Mouse (Mus musculus): Measurements from ENCODE around the gene Pmm1.

Gene Pmm1

GRCm38 (mm10) chr15:81955414-81955813 lies 5.3 kb downstream of the Pmm1 start:
- no peak for DNase-seq

GRCm38 (mm10) chr15:81954716-81955115 lies 6.0 kb downstream of the Pmm1 start:
- DNase-seq: no peak

- DNase-seq: no peak
Observed at GRCm38 (mm10) chr15:81954151-81954583, 6.6 kb downstream of the Pmm1 start.

GRCm38 (mm10) chr15:81952310-81952709 lies 8.4 kb downstream of the Pmm1 start:
- no peak for DNase-seq

- DNase-seq: no peak
Observed at GRCm38 (mm10) chr15:81951159-81951558, 9.6 kb downstream of the Pmm1 start.

GRCm38 (mm10) chr15:81950716-81951115 lies 10.0 kb downstream of the Pmm1 start:
- no peak for DNase-seq

- DNase-seq: peak; percentile 48
Observed at GRCm38 (mm10) chr15:81949476-81950131, 11.1 kb downstream of the Pmm1 start.

- DNase-seq: no peak
Observed at GRCm38 (mm10) chr15:81949076-81949475, 11.7 kb downstream of the Pmm1 start.

- DNase-seq: no peak
Observed at GRCm38 (mm10) chr15:81943176-81943749, 17.5 kb downstream of the Pmm1 start.

GRCm38 (mm10) chr15:81941010-81941409 lies 19.7 kb downstream of the Pmm1 start:
- DNase-seq: no peak

GRCm38 (mm10) chr15:81940219-81940618 lies 20.5 kb downstream of the Pmm1 start:
- DNase-seq: no peak

- no peak for DNase-seq
Observed at GRCm38 (mm10) chr15:81939774-81940173, 21.0 kb downstream of the Pmm1 start.

GRCm38 (mm10) chr15:81939157-81939715 lies 21.5 kb downstream of the Pmm1 start:
- no peak for DNase-seq

- DNase-seq: no peak
Observed at GRCm38 (mm10) chr15:81938246-81938645, 22.5 kb downstream of the Pmm1 start.

GRCm38 (mm10) chr15:81937098-81937972 lies 23.4 kb downstream of the Pmm1 start:
- no peak for DNase-seq

- DNase-seq: peak; percentile 49
Observed at GRCm38 (mm10) chr15:81936679-81937078, 24.1 kb downstream of the Pmm1 start, which contains the start of gene Csdc2. TSS of gene Csdc2 (plus strand) at chr15:81936759.

GRCm38 (mm10) chr15:81935869-81936637 lies 24.7 kb downstream of the Pmm1 start:
- DNase-seq: no peak

GRCm38 (mm10) chr15:81933986-81934385 lies 26.7 kb downstream of the Pmm1 start:
- DNase-seq: no peak

- no peak for DNase-seq
Observed at GRCm38 (mm10) chr15:81932951-81933470, 27.7 kb downstream of the Pmm1 start.

GRCm38 (mm10) chr15:81928277-81928676 lies 32.5 kb downstream of the Pmm1 start:
- DNase-seq: peak; percentile 69

- peak; percentile 86 for DNase-seq
Observed at GRCm38 (mm10) chr15:81927741-81928140, 33.0 kb downstream of the Pmm1 start.

GRCm38 (mm10) chr15:81926446-81926822 lies 34.3 kb downstream of the Pmm1 start:
- no peak for DNase-seq
